Comparison of ENCODE assay signal across 1 mouse cellular context in genomic region chr1:75445751-75446611, GRCm38 (mm10).
TF ChIP-seq lines count a peak whose summit lies in the region.

No protein-coding gene starts in this region.

TF ChIP-seq in CH12.LX, 34 proteins besides CTCF, POLR2A, EP300 and RAD21 (continued from another document):
- TF ChIP-seq ZMIZ1 (IDR thresholded peaks at IDR 0.05; ENCODE audit: low read depth, low read length) (no peak), SMC3 (IDR thresholded peaks at IDR 0.05; ENCODE audit: low read depth, low read length) (peak; percentile 88), NELFE (IDR thresholded peaks at IDR 0.05; ENCODE audit: low read depth, low read length) (peak; percentile 39; the same call in 1 of the 2 replicates), IRF4 (IDR thresholded peaks at IDR 0.05; ENCODE audit: low read depth, low read length) (peak; percentile 64), E2F4 (IDR thresholded peaks at IDR 0.05; ENCODE audit: insufficient replicate concordance, low read depth, low read length) (no peak), MAX (IDR thresholded peaks at IDR 0.05; ENCODE audit: low read length) (0 out of 2 replicates have a peak, but pooled peaks have one; percentile 49), CHD2 (IDR thresholded peaks at IDR 0.05; ENCODE audit: low read length) (no peak), ZKSCAN1 (IDR thresholded peaks at IDR 0.05; ENCODE audit: borderline replicate concordance, low read depth, low read length) (no peak), RCOR1 (conservative IDR thresholded peaks at IDR 0.05; ENCODE audit: low read depth, low read length) (no peak), ELF1 (IDR thresholded peaks at IDR 0.05; ENCODE audit: low read depth, low read length) (peak; percentile 39; the same call in 1 of the 2 replicates)
